Mouse (Mus musculus) R1 (cell line): ENCODE results near the gene Gstm7.
"Not testable (repeated sequence)": the region's sequence is repeated elsewhere in the genome, so short reads cannot be mapped to it uniquely, and the experiment has no call there.

Experiments used
- DNase-seq: peaks from one replicate; pipeline ENCODE4 v3.0.0-alpha.2; 2018; ENCODE audit warnings: low read depth, low spot score

Gstm7 gene

GRCm38 (mm10) chr3:107931670-107932069 is at the start of gene Gstm7:
TSS of gene Gstm7 (minus strand) at chr3:107931817.
- peak; percentile 99 for DNase-seq

GRCm38 (mm10) chr3:107981261-107981660 is 49.6 kb upstream of the Gstm7 start:
- DNase-seq, result peak; percentile 39

GRCm38 (mm10) chr3:107977691-107978090 is 46.1 kb upstream of the Gstm7 start:
- DNase-seq, result no peak

- DNase-seq, result no peak
These were observed 42.6 kb upstream of the Gstm7 start for GRCm38 (mm10) chr3:107974237-107974636.

GRCm38 (mm10) chr3:107972070-107972469 is 40.5 kb upstream of the Gstm7 start:
- no peak for DNase-seq

GRCm38 (mm10) chr3:107971101-107971500 is 39.5 kb upstream of the Gstm7 start:
- DNase-seq, result not testable (repeated sequence)

- peak; percentile 36 for DNase-seq
These were observed 37.2 kb upstream of the Gstm7 start, which contains the start of gene Gstm3 for GRCm38 (mm10) chr3:107968724-107969395. TSS of gene Gstm3 (minus strand) at chr3:107969283.

GRCm38 (mm10) chr3:107966631-107967030 is 35.0 kb upstream of the Gstm7 start:
- DNase-seq, result no peak

- peak; percentile 41 for DNase-seq
These were observed 34.0 kb upstream of the Gstm7 start for GRCm38 (mm10) chr3:107965592-107965991.

GRCm38 (mm10) chr3:107964656-107965308 is 33.2 kb upstream of the Gstm7 start:
- DNase-seq, result peak; percentile 60

GRCm38 (mm10) chr3:107964026-107964425 is 32.4 kb upstream of the Gstm7 start:
- no peak for DNase-seq

- peak; percentile 69 for DNase-seq
These were observed 23.6 kb upstream of the Gstm7 start for GRCm38 (mm10) chr3:107955260-107955659.

- DNase-seq, result no peak
These were observed 22.3 kb upstream of the Gstm7 start for GRCm38 (mm10) chr3:107953906-107954305.

GRCm38 (mm10) chr3:107953328-107953755 is 21.7 kb upstream of the Gstm7 start:
- DNase-seq, result peak; percentile 79

- DNase-seq, result no peak
These were observed 18.9 kb upstream of the Gstm7 start for GRCm38 (mm10) chr3:107950531-107950930.

- DNase-seq, result not testable (repeated sequence)
These were observed 17.8 kb upstream of the Gstm7 start for GRCm38 (mm10) chr3:107949461-107949860.

- DNase-seq, result peak; percentile 35
These were observed 14.1 kb upstream of the Gstm7 start for GRCm38 (mm10) chr3:107945729-107946128.

GRCm38 (mm10) chr3:107943239-107943990 is 11.8 kb upstream of the Gstm7 start, which contains the start of gene Gstm6:
TSS of gene Gstm6 (minus strand) at chr3:107943749.
- peak; percentile 93 for DNase-seq

GRCm38 (mm10) chr3:107941261-107941660 is 9.6 kb upstream of the Gstm7 start:
- DNase-seq, result no peak

GRCm38 (mm10) chr3:107940524-107940923 is 8.9 kb upstream of the Gstm7 start:
- no peak for DNase-seq

GRCm38 (mm10) chr3:107939830-107940229 is 8.2 kb upstream of the Gstm7 start:
- no peak for DNase-seq

- peak; percentile 69 for DNase-seq
These were observed 7.8 kb upstream of the Gstm7 start for GRCm38 (mm10) chr3:107939403-107939802.
